Mouse (Mus musculus) splenic B cell, adult 2 months (primary cell): ENCODE measurements at regions not wholly inside any gene's neighbourhood (a gene's known extent, or its start where the extent isn't known, plus 50 kb on each side); places are given as distances from the start of the nearest gene placed in this dataset.

Experiments
- DNase-seq: peaks from one replicate; pipeline ENCODE4 v3.0.0-alpha.2; 2011; ENCODE audit warnings: low read depth, low spot score
- H3K27me3 ChIP-seq: 2 replicates; pipeline ENCODE4 v1.6.1; 2012; ENCODE audit warnings: mild to moderate bottlenecking, low read length, moderate library complexity, mixed read lengths; ENCODE audit not compliant: control insufficient read depth, poor library complexity, insufficient read depth, severe bottlenecking
- H3K36me3 ChIP-seq: 2 replicates; pipeline ENCODE4 v1.6.1; 2012; ENCODE audit warnings: mild to moderate bottlenecking, low read length, moderate library complexity, mixed read lengths; ENCODE audit not compliant: control insufficient read depth, poor library complexity, insufficient read depth, severe bottlenecking

DNA sequence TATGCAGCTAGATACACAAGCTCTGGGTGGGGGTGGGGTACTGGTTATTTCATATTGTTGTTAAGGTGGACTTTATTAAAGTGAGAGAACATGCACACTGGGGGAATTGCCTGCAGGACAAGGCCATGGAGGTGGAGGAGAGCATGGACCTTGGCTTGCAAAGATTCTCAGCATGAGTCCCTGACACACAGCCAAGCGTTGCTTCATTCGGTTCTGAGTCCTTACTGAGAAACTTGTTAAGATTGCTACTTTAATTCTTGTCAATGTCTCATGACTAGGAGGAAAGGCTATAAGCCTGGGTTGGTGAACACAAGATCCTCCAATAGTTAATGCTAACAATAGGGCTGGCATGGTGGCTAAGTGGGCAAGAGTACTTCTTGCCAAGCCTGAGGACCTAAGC lies 300.3 kb upstream of the Clnk start:
- no peak for DNase-seq
- H3K36me3 ChIP-seq: no peaks in the 10 kb centered on the region

DNA sequence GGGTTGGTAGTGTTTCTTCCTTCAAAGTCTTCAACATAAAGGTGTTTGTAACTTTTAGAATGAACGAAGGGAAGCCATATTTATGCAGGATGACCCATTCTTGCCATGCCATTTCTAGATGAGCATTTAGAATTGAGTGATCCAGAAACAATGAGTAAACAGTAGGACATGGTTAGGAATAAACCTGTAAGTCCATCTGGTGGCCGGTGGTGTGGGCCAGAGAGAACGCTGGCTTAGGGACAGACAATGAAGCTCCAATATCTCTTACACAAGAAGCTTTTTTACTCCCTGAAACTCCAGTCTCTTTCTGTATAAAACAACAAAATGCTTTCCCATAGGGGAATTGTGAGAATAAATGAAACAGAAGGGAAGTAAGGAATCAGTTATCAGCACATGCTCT lies 296.9 kb upstream of the Clnk start:
- Histone ChIP-seq H3K36me3 (no peaks in the 10 kb centered on the region), H3K27me3 (no peaks in the 10 kb centered on the region)
- no peak for DNase-seq

More for the DNA sequence above, 300.3 kb upstream of the Clnk start:
- H3K27me3 ChIP-seq: no peaks in the 10 kb centered on the region

DNA sequence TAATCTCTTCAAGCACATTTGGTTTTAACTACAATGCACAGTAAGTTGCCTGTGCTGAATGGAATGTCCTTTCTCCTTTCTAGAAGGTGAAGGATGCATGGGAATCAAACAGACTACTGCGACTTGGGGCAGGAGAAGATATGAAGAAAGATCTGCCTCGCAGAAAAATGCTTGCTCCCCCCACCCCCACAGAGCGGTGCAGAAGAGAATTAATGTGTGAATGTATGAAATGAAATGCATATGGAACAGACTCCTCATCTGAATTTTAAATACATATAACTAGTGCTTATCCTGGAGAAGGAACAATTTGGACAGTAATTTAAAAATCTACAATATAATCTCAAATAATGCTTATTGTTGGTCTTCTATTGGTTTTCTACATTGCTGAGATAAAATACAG lies 283.0 kb upstream of the Clnk start:
- Histone ChIP-seq H3K36me3 (no peaks in the 10 kb centered on the region), H3K27me3 (0 out of 2 replicates have a peak, but pooled peaks cover 1% of the 10 kb centered on the region)
- no peak for DNase-seq

DNA sequence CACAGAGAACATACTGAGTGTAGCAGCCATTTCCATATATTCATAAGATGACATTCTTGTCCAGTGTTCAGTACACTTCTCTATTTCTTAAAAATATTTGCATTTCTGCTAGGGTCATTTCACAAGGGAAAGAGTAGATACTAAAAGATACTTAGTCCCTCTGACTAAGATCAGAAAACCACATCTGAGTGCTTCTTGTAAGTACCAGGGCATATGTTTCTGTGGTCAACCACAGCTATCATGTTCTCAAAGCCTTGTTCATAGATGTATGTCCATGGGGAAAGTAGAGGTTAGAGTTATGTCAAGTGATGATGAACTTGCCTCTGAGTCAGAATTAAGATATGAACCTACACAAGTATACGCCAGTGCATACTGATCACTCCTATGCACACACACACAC lies 279.2 kb upstream of the Clnk start:
- DNase-seq: peak; percentile 52
- no peaks in the 10 kb centered on the region for H3K27me3 ChIP-seq
- no peaks in the 10 kb centered on the region for H3K36me3 ChIP-seq

DNA sequence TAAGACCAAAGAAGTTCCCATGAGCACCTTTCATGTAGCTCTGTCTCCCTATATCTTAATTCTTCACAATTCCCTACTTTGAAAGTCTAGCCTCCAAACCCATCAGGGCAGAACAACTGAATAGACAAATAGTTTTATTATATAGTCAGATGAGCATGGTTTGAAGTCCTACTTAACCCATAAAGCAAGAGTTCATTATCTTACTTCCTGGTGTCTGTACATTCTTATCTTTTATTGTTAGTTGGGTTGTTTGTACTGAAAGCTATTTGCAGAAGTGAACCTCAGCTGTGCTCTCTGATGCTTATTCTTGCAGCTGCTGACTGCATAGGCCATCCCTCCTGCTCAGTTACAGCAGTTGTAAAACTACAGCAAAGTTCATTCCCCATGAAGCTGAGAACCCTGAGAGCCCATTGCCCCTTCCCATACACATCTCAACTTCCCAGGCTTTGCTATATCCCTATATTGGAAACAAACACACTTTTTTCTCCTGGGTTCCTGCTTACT lies 276.7 kb upstream of the Clnk start:
- peak; percentile 39 for DNase-seq
- Histone ChIP-seq H3K36me3 (no peaks in the 10 kb centered on the region), H3K27me3 (no peaks in the 10 kb centered on the region)

DNA sequence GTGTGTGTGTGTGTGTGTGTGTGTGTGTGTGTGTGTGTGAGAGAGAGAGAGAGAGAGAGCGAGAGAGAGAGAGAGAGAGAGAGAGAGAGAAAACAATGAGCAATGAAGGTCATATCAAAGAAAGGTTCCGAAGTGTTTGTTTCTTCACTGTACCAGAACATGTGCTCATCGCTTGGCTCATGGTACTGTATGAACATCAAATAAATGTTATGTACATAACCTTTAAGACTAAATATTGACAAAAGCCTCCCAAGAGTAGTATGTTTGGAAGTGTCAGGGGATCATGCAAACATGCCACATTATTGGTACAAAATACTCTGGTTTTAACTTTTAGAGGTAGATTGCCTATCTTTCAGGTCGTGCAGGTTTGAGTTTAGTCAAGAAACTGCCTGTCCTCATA lies 275.3 kb upstream of the Clnk start:
- no peak for DNase-seq

DNA sequence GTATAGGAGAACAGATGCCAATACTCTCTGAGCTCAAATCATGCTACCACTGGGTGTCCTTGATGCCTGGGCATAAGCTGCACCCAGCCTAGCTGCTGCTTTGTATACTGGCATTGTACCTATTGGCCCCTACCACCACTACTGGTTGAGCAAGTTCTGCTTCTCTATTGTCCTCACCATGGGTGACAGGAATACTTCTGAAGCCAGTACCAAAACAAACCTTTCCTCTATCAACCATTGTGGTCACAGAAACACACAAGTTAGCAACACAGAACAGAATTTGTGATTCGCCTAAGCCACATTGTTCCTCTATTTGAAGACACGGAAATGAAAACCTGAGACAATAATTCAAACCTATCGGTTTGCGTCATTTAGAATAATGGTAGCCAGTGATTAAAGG lies 274.3 kb upstream of the Clnk start:
- H3K27me3 ChIP-seq: no peaks in the 10 kb centered on the region
- DNase-seq: peak; percentile 26
- H3K36me3 ChIP-seq: no peaks in the 10 kb centered on the region

More for the DNA sequence above, 275.3 kb upstream of the Clnk start:
- no peaks in the 10 kb centered on the region for H3K36me3 ChIP-seq
- H3K27me3 ChIP-seq: no peaks in the 10 kb centered on the region

DNA sequence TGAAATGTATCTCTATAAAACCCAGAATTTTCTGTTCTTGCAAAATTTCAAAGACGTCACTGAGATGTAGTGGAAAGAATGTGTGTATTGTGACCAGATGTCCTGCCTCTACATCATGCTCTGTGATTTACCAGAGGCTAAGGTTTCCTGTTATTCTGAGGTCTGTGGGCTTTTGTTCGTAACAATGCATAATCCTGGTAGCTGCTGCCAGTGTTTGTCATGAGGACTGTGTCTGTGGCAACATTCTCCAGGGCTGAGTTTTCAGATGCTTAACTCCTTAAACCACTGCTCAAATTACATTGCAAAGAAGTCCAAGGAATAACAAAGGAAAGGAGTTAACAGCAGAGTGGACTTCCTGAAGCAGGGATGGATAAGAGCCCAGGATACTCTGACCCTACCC lies 269.0 kb upstream of the Clnk start:
- no peaks in the 10 kb centered on the region for H3K27me3 ChIP-seq
- DNase-seq: no peak
- no peaks in the 10 kb centered on the region for H3K36me3 ChIP-seq

DNA sequence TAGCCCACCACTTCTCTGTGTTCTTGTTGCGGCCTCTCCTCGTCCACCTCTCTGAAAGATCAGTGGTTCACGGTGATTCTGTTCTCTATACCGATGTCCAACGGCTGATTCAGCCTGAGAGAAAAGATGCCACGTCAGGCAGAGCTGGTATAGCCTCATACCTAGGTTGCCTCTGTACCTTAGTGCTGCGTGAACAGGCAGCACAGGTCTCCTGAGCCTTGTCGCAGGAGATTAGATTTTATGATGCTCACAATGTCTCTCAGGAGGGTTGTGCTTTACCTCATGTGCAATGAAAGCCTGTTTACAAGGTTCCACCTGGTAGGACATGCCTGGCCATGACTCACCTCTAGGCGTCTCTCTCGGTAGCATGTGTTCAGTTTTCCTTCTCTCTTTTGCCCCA lies 267.6 kb upstream of the Clnk start:
- H3K36me3 ChIP-seq: no peaks in the 10 kb centered on the region
- no peaks in the 10 kb centered on the region for H3K27me3 ChIP-seq
- no peak for DNase-seq

DNA sequence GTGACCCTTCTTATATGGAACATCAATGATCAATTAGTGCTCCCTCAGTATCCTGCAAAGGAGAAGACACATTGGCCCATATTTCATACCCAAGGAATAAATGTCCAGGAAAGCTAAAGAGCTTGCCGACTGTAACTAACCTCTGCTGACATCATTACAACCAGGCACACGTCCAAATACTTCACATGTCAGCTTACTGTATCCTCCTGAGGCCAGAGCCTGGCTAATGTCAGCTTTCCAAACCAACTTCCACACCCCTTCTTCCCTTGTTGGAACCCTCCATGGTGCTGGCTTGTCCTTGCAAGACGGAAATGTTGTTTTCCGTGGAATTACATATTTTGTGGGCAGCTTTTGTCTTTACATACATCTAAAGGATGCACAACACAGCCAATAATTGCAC lies 267.0 kb upstream of the Clnk start:
- Histone ChIP-seq H3K27me3 (no peaks in the 10 kb centered on the region), H3K36me3 (no peaks in the 10 kb centered on the region)
- no peak for DNase-seq

DNA sequence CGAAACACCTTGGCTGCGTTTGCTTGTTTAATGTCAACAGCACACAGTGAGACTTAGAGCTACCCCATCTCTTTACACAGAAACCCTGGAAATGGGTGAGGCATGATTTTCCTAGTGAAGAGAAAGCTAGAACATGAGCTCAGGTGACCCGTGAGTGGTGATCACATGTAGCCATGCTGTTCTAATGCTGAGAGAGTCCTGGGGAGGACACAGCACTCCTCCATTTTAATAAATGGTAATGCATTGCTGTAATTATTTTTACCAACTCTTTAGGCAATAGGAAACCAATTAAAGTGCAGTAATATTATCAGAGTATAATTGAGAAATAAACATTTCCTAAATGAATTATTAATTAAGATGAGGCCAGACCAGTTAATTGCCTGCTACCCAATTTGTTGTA lies 261.8 kb upstream of the Clnk start:
- no peaks in the 10 kb centered on the region for H3K36me3 ChIP-seq
- H3K27me3 ChIP-seq: no peaks in the 10 kb centered on the region
- DNase-seq: no peak

DNA sequence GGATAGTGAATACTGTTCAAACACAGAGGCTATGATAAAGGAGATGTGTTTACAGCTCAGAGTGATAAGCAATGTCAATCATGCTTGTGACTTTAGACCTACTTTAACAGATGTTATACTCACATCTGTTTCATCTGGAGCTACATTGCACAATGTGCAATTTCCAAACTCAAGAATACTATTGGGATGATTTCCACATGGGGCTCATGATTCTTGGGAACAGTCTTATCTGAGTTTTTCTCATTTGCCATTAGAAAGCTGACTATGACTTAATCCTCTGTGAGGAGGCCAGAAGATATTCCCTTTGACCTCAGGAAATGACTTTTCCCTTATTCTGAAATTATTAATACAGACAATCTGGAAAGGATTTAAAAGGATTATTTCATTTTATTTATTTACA lies 252.3 kb upstream of the Clnk start:
- DNase-seq: no peak
- H3K27me3 ChIP-seq: no peaks in the 10 kb centered on the region

DNA sequence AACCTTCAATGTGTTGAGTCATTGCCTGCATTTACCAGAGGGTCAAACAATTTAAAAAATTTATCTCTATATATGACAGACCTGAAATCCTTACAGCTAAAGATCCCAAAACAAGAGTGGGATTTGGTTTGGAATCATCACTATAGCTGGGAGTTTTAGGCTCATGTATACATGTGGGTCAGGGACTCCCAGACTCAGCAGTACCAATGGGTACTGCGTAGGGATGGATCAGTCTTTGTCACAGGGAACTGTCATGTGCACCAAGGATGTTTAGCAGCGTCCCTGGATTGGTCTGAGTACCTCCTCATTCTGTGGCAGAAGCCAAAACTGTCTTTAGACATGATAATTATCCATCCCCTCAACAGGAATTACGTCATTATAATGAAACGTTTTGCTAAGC lies 250.2 kb upstream of the Clnk start:
- DNase-seq: no peak
- Histone ChIP-seq H3K27me3 (no peaks in the 10 kb centered on the region), H3K36me3 (no peaks in the 10 kb centered on the region)

More for the DNA sequence above, 252.3 kb upstream of the Clnk start:
- no peaks in the 10 kb centered on the region for H3K36me3 ChIP-seq

DNA sequence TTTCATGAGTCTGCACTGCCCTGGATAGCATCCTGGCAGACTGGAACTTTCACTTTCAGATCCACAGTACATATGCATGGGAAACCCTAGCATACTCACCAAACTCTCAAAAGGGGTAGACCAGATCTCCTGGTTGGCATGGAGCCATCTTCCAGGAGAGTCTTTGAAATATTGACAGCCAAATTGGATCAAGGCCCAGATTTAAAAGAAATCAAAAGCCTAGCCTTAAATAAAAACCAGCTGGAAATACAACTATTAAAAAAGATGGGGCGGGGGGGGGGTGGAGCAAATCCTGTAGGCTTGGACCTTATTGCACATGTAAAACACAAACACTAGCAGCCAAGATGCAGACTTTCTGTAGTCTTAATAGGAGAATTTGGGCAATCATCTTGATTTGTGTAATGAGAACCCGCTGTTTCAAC lies 249.7 kb upstream of the Clnk start:
- no peak for DNase-seq
- no peaks in the 10 kb centered on the region for H3K27me3 ChIP-seq

DNA sequence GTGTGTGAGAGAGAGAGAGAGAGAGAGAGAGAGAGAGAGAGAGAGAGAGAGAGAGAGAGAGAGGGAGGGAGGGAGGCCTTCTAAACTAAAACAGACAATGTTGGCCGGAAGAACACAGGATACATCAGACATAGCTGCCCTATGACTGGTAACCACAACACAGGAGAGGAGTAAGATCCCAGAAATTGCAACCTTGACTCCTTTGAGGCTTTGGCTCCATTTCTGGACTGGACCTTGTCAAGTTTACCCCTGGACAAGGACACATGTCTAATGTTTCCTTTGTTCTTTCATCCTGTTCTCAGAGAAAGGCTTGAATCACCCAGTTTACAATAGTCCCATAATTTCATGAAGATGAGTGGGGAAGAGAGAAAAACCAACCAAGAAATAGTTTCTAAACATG lies 233.7 kb upstream of the Clnk start:
- no peaks in the 10 kb centered on the region for H3K27me3 ChIP-seq
- H3K36me3 ChIP-seq: no peaks in the 10 kb centered on the region
- no peak for DNase-seq

More for the DNA sequence above, 249.7 kb upstream of the Clnk start:
- no peaks in the 10 kb centered on the region for H3K36me3 ChIP-seq

DNA sequence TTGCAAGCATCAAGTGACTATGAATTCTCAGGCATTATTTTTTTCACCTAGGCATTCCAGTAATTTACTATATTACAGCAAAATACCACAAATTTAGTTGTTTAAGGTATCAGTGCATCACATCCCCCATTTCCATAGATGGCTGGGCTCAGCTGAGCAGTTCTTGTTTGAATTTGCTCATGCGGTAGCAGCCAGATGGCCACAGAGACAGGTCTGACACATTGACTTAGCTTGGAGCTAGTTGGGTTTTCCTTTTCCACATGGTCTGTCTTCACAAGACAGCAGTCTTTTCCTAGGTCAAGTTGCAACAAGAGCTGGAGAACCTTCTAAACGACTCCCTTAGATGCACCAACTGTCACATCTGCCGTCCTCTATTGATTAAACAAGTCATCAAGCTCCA lies 232.9 kb upstream of the Clnk start:
- Histone ChIP-seq H3K36me3 (no peaks in the 10 kb centered on the region), H3K27me3 (no peaks in the 10 kb centered on the region)
- DNase-seq: no peak
